Mouse (Mus musculus): Measurements from ENCODE around the gene Sec1.
"Not testable (repeated sequence)": the region's sequence is repeated elsewhere in the genome, so short reads cannot be mapped to it uniquely, and the experiment has no call there.

Gene Sec1

DNA sequence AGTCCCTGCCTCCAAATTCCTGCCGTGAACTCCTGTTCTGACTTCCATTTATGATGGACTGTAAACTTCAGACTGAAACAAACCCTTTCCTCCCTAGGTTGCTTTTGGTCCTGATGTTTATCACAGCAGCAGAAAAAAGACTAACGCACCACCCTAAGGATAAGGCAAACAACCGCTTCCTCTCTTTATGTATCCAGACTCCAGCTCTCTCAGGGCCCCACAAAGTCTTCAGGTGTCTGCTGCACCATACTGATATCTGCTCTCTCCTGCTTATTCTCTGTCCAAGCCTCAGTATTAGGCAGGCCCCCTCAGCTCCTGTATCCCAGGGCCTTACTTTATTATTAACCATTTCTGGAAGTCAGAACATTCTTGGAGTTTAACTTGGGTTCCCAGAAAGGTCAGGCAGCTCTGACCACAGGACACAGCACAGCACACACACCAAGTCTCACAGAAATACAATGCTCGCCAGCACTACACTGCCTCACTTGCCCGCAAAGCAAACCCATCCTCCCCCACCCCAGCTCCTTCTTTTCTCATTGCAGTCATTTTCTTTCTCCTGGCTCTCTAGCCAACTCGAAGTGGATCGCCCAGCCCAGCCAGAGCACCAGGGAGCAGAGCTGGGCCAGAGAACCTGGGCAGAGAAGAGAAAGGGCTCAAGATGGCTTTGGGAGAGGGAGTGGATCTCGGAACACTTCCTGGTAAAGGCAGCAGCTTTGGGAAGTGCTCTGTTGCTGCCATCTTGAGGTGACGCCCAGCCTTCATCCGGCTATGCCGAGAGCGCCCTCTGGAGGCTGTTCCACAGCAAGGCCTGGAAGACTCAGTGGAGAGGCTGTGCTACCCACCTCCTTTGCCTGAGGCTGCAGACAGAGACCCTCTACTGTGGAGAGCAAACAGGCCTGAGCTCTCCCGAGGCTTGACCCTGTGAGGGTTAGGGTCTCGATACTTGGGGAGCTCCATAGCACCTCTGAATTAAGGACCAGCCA, 11.8 kb downstream of the Sec1 start:
- CTCF ChIA-PET, result interaction anchor here (0.6 to 1.2 kb wide), 3 partner anchors 18 to 128 kb away, joined by 3 to 7 read pairs (median 4); partner anchors contain the start of gene Dbp

DNA sequence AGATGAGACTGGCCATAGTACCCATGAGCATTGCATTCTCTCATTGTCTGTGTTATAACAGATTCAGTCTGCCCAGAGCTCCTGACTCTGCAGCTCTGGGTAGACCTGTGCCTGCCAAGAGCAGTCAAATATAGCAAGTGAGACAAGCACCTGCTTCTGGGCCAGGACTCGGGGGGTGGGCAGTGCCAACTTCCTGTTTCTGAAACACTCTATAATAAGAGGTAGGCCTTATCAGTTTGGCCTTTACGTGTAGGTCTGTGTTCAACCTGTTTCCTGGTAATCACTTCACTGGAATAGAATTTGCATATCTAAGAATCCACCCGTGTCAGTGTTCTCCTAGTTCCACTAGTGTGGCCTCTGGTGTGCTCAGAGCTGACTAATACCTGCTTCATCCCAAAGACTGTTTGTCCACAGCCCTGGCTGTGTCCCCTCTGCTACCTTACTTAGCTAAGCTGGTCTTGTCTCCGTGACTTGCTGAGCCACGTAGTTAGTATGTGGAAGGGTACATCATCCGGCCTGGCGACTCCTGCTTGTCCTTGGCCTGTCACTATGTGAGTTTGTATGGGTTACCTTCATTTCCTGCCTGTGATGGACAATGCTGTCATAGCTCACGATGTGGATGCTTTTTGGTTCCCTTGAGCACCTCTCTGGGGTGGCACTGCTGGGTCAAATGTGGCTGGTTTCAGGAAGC, 13.0 kb downstream of the Sec1 start:
- CTCF ChIA-PET, result interaction anchor here (0.9 kb wide), 1 partner anchor 15 kb away, joined by 3 read pairs; the partner anchor contains the start of gene Fut2

DNA sequence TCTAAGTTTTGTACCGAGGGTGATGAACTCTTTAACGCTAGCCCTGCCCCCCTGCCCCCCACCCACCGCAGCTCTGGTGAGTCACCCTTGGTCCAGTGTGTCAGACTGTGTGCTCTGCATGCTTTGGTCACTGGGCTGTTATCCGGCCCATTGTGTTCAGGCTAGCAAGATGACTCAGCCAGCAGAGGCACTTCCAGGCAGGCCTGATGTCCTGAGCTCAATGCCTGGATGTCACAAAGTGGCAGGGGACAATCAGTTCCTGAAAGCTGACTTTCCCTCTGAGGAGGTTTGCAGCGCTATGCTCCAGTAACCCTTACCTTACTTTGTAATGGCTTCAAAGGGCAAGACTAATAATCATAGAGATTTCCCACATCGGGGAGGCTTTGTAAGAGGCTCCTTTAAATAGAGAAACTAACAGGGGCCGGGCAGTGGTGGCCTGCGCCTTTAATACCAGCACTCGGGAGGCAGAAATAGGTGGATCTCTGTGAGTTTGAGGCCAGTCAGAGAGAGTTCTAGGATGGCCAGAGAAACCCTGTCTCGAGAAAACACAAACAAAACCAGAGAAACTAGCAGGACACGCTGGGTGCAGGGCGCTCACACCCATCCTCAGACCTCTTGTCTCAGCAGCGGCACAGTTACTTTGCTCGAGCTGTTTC, 14.1 kb downstream of the Sec1 start:
- CTCF ChIA-PET, result no interaction called here

DNA sequence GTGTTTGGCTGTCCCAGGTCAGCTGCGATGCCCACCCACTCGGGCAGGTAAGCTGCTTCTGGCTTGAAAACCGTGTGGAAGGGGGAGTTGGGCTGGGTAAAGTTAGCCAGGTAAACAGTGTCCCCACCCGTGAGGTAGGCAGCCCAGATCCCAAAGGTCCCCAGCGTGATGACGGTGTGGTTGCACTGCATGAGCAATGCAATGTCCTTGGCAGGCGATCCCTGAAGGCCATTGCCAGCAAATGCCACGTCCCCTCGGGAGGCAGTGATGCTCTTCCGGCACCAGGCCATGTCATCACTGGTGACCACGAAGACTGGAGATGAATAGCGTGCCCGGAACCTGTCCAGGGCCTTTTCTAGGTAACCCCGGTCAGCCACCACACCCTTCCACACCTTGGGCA, 15.7 kb downstream of the Sec1 start:
- CTCF ChIA-PET, result no interaction called here

DNA sequence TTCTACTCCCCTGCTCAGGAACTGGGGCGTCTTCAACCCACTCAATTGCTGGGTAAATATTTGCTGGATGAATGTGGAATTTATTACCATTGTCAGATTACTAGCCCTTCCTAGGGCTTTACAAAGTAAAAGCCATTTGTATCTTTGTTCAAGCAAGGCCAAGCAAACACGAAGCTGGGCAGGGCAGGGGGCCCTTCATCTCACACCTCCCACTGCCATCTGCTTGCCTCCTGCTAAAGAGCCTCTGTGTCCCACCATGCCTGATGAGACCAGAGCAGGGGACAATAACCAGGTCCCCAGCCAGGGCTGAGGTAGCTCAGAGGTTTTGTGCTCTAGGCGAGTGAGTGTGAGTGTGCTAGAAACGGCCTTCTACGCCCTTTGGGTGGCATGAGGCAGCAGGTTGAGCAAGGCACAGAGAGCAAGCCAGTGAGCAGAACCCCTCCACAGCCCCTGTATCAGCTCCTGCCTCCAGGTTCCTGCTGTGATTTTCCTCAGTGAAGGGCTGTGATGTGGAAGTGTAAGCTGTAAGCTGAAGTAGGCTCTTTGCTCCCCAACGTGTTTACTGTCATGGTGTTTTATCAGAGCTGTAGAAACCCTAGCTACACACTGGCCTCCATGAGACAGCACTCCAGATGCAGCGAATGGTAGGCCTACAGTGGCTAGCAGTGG, 16.4 kb downstream of the Sec1 start:
- CTCF ChIA-PET, result no interaction called here

DNA sequence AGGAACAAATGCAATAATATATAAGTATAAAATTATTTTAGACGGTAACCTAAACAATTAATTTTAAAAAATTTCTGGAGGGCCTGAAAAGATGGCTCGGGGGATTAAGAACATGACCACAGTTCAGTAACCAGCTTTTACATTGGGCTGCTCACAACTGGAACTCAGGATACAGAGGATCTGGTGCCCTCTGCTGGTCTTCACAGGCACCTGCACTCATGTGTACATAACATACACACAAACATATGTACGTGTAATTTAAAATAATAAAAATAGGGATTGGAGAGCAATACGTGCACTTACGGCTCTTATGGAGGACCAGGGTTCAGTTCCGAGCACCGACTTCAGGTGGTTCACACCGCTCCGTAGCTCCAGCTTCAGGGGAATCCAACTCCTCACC, 25.3 kb downstream of the Sec1 start:
- CTCF ChIA-PET, result no interaction called here

DNA sequence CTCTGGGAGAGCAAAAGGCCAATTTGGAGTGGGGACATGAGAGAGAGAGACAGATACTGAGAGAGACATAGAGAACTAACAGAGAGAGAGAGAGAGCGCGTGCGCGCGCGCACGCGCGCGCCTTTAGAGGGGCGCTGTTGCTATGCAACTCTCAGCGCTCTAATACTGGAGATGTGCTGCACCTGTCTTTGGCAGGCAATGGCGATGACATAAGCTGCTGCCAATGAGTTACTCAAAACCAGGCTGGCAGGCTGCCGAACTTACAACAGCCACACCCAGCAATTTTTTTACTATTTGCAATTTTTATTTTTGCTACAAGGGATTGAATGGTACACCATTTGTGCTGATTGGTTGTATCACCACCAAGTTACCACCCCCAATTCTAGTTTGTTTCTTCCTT, 26.4 kb downstream of the Sec1 start:
- CTCF ChIA-PET, result no interaction called here

DNA sequence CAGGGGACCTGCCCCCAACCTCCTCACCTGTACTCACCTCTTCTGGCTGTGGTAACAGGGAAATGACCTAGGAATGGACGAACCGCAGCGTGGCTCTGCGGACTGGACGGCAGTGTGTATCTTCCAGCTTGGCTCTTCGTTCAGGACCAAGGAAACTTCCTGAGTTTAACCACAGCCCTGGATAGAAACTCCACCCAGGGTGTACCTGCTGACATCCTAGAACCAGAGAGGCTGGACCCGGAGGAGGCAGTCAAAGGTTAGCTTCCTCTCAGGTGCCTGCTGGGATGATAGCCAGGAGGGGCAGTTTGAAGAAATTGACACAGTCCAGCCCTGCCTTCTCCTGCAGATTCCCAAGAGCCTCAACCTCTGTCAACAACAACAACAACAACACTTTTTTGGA, 28.0 kb downstream of the Sec1 start, which contains the start of gene Fut2:
TSS of gene Fut2 (minus strand) at position 234 of the 400 bp plus-strand sequence.
- CTCF ChIA-PET, result interaction anchor here (0.9 kb wide), 1 partner anchor 15 kb away, joined by 3 read pairs; no protein-coding TSS in a partner anchor

DNA sequence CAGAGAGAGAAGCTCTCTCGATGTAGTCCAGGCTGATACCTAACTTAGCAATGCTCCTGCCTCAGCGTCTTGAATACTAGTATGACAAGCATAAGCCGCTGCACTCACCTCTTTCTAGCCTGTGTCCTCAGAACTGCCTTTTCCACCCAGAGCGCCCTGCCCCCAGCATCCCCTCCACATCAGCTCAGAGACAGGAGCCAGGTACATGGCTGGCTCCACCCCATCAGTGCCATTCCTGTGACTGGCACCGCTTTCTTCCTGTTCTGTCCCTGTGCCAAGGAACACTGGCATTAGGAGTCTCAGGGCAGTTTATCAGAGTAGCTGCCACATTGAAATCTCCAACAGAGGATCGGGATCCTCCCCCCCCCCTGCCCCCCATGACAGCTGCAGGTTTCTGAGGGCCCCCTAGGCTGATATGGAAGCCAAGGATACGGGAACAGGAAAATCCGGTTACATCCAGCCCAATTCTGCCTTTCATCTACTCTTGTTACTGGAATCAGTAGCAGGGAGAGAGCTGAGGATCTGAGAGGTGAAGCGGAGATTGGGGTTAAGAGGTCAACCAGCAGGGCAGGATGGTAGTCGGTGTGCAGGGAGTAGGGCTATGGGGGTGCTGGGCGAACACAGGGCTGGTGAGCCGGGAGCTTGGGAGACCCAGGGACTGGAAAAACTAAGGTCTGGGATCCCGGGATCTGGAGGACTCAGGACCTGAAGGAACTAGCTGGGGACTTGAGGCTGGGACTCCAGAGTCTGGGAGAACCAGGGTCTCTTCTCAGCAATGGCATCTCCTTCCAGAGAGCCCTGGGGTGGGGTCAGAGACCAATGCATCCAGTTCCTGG, 28.7 kb downstream of the Sec1 start:
- CTCF ChIA-PET, result no interaction called here

- CTCF ChIA-PET, result not testable (repeated sequence)
Observed at GRCm38 (mm10) chr7:45661702-45662101, 32.5 kb downstream of the Sec1 start.

- CTCF ChIA-PET, result no interaction called here
Observed at GRCm38 (mm10) chr7:45660746-45661478, 33.3 kb downstream of the Sec1 start.

DNA sequence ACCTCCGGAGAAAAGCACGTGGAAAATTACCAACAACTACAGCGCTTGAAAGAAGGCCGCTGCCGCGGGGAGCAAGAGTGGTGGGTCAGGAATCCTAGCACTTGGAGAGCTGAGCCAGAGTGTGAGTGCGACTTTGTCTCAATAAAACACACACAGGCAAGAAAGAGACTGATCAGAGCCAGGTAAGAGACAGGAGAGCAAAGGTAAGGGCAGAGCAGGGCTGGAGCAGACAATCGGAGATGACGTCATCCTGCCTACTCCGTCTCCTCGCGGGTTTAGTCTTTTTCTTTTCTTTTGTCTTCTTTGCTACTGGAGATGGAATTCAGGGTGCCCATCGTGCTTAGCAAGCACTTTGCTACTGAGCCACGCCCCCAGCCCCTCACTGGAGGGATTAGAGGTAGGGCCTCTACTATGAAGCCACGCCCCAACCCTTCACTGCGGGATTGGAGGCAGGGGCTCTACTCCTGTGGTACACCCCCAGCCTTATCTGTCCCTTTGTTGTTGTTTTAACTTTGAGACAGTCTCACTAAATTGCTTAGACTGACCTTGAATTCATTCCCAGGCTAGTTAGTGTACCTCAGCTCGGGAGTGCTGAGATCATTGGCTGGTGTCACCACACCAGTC, 39.7 kb downstream of the Sec1 start:
- CTCF ChIA-PET, result interaction anchor here (0.6 kb wide), 1 partner anchor 120 kb away, joined by 3 read pairs; no protein-coding TSS in a partner anchor

GRCm38 (mm10) chr7:45650484-45650883, 43.7 kb downstream of the Sec1 start:
- CTCF ChIA-PET, result not testable (repeated sequence)

- CTCF ChIA-PET, result no interaction called here
Observed at GRCm38 (mm10) chr7:45649351-45649750, 44.9 kb downstream of the Sec1 start.

DNA sequence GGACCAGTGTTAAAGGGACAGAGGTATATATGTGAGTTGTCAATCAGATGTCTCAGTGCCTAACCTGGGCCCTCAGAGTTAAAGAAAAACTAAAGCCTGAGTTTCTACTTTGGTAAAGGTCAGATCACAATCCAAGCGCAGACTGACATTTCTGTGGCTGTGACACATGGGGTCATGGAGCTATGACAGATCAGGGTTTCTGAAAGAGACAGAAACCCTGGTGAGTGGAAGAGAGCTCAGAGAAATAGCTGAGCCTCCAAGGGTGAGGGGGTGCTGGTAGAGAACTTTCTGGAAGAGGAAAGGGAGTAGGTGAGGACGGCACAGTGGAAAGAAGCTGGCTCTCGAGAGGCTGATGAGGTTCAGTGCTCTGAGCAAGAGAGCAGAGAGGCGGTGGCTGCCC, 47.5 kb downstream of the Sec1 start:
- CTCF ChIA-PET, result no interaction called here

GRCm38 (mm10) chr7:45645591-45645971, 48.6 kb downstream of the Sec1 start:
- CTCF ChIA-PET, result interaction anchor here (0.6 to 1.3 kb wide), 2 partner anchors 10 to 440 kb away, joined by 4 to 6 read pairs; no protein-coding TSS in a partner anchor

DNA sequence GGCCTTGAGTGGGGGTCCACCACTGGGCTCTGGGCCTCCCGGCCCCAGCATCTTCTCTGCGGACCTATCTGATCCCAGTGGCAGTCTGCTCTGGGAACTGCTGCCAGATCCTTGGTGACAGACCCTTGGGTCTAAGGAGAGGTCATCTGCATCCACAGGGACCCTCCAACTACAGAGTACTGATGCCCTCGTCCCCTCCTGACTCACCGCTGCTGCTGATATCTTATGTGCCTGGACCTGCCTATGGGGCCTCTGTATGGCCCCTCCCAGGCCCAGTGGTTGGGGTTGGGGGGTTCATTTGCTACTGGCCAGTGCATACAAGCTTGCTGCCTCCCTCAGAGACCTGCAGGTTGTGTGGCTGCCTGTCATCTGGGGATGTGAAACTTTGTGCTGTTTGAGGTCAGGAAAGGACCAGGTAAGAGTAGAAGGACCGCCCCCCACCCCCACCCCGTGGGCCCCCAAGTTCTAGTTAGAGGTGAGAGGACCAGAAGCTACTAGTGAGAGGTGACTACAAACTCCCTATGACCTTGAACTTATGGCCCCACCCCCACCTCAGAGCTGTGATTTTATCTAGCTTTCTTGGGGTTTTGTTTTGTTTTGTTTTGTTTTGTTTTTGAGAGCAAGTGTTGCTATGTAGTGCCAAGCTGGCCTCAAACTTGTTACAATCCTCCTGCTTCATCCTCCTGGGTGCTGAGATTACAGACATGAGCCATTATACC, 49.2 kb downstream of the Sec1 start:
- CTCF ChIA-PET, result interaction anchor here (0.6 to 1.3 kb wide), 2 partner anchors 10 to 440 kb away, joined by 4 to 6 read pairs; no protein-coding TSS in a partner anchor

GRCm38 (mm10) chr7:45644183-45644582, 50.0 kb downstream of the Sec1 start:
- CTCF ChIA-PET, result no interaction called here

Data from spleen, embryonic (tissue).